Mouse (Mus musculus) bone marrow, adult 2 months (tissue): ENCODE measurements at regions not wholly inside any gene's neighbourhood (a gene's known extent, or its start where the extent isn't known, plus 50 kb on each side); places are given as distances from the start of the nearest gene placed in this dataset.
A peak's percentile ranks its signal among the peaks of the same experiment; 100 is the strongest.

Source experiments
- H3K27ac ChIP-seq: fragments of 200-500 bp; 2 replicates; pipeline ENCODE4 v1.5.1; 2012; ENCODE audit warnings: low read depth, mild to moderate bottlenecking, control low read depth, inconsistent platforms, low read length; ENCODE audit not compliant: control insufficient read depth, poor library complexity, insufficient read depth
- H3K4me1 ChIP-seq: fragments of 200-500 bp; 2 replicates; pipeline ENCODE4 v1.6.1; 2011; ENCODE audit warnings: low read length; ENCODE audit not compliant: control insufficient read depth, insufficient read depth
- H3K4me3 ChIP-seq: fragments of 200-500 bp; replicated peaks from 2 replicates; pipeline ENCODE3; 2011; ENCODE audit warnings: mild to moderate bottlenecking, low read depth, low read length, control low read depth; ENCODE audit not compliant: control insufficient read depth
- CTCF ChIP-seq: fragments of 200-500 bp; IDR thresholded peaks from 2 replicates; pipeline ENCODE4 v1.5.1; 2011; ENCODE audit warnings: low read length, control low read depth; ENCODE audit not compliant: control insufficient read depth, insufficient read depth
- POLR2A ChIP-seq: fragments of 200-500 bp; IDR thresholded peaks from 2 replicates; pipeline ENCODE4 v1.6.1; 2011; ENCODE audit warnings: low read depth, mild to moderate bottlenecking, control low read depth, low read length, borderline replicate concordance; ENCODE audit not compliant: control insufficient read depth
- WGBS: fragments of 180-500 bp; shearing (Covaris S2); methylation state at CpG from one replicate; pipeline ENCODE4 v1.1.7; 2018; 5-methylcytosine and 5-hydroxymethylcytosine counted together

DNA sequence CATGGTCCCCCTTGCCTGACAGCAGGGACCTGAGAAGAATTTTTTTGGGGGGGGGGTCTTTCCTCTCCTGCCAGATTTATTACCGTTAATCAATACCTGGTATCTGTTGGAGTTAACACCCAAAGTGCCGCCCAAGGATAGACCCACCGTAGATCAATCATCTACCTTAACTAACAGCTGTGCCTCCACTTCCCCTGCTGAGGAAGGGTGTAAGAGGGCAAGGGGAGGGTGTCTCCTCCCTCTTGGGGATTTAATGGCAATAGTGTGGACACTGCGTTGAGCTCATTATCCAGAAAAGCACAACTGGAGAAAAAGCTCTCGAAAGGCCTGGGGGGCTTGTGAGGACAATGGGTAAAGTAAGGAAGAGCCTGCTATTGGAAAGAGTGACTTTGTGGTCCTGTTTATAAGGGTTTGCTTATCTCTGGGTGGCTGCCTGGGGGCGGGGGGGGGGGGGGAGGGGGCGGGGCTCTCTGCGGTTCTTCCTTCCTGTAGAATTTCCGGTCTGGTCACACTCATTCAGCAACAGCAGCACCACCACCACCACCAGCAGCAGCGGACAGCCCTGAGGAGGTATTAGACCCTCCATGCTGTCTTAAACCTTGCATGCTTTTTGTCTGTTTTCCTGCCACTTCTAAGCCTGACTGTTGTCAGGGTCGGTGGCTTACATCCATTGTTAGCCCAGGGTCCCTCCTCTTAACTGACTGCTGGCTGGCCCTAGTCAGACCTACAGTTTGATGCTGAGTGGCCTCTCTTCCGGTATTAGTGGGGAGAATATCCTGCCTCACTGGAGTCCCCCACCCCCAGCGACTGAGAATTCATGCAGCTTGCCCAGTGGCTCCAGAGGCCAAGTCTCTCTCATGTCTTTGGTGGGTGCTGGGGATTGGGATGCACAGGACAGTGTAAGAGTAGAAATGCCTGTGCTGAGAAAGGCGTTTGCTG lies 138.0 kb upstream of the Lemd2 start:
- Histone ChIP-seq H3K4me1 (peaks cover 4% of the 10 kb centered on the region), H3K27ac (peak overlapping the region; percentile 77), H3K4me3 (peak overlapping the region; percentile 65)
- TF ChIP-seq POLR2A (no peak), CTCF (no peak)
- 2% methylated on average over 12 of the region's 14 CpGs for WGBS

GRCm38 (mm10) chr17:27339823-27340222 lies 135.6 kb upstream of the Lemd2 start:
- no peak for TF ChIP-seq POLR2A
- no peak for TF ChIP-seq CTCF
- H3K4me1 ChIP-seq = peaks cover 4% of the 10 kb centered on the region
- H3K27ac ChIP-seq = no peak overlapping the region
- no peak overlapping the region for H3K4me3 ChIP-seq
- WGBS = 33% methylated on average over 3 of the region's 3 CpGs

DNA sequence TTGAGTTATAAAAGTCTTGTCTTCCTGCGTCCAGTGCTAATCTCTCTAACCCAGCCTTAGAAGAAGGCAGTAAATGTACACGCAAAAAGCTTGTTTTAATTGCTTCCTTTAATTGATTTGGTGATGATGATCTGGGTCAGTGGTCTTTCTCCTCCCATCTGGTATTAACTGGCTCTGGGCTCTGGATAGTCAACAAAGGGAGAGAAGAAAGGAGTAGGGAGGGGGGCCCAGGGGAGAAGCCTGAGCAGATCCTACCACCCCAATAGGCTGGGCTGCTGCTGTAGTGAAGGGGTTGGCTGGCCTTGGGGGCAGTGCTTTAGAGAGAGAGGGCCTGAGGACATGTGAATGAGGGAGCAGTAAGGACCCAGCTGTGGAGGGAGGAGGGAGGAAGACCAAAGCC lies 135.0 kb upstream of the Lemd2 start:
- peaks cover 4% of the 10 kb centered on the region for H3K4me1 ChIP-seq
- 78% methylated on average over 2 of the region's 2 CpGs for WGBS
- TF ChIP-seq CTCF (no peak), POLR2A (no peak)
- no peak overlapping the region for H3K4me3 ChIP-seq
- H3K27ac ChIP-seq = no peak overlapping the region

GRCm38 (mm10) chr17:27335621-27336020 lies 131.4 kb upstream of the Lemd2 start:
- Histone ChIP-seq H3K4me3 (no peak overlapping the region), H3K4me1 (no peaks in the 10 kb centered on the region), H3K27ac (no peak overlapping the region)
- WGBS = 78% methylated on average over 4 of the region's 4 CpGs
- no peak for TF ChIP-seq POLR2A
- no peak for TF ChIP-seq CTCF

- WGBS = 82% methylated on average over 16 of the region's 16 CpGs
- Histone ChIP-seq H3K4me3 (no peak overlapping the region), H3K27ac (no peak overlapping the region), H3K4me1 (no peaks in the 10 kb centered on the region)
- TF ChIP-seq CTCF (no peak), POLR2A (no peak)
Observed at GRCm38 (mm10) chr17:27333593-27333992, 129.3 kb upstream of the Lemd2 start.

- WGBS = 42% methylated on average over 6 of the region's 6 CpGs
- no peak overlapping the region for H3K27ac ChIP-seq
- no peak overlapping the region for H3K4me3 ChIP-seq
- no peaks in the 10 kb centered on the region for H3K4me1 ChIP-seq
- TF ChIP-seq CTCF = no peak
- TF ChIP-seq POLR2A = no peak
Observed at GRCm38 (mm10) chr17:27333141-27333540, 128.9 kb upstream of the Lemd2 start.

DNA sequence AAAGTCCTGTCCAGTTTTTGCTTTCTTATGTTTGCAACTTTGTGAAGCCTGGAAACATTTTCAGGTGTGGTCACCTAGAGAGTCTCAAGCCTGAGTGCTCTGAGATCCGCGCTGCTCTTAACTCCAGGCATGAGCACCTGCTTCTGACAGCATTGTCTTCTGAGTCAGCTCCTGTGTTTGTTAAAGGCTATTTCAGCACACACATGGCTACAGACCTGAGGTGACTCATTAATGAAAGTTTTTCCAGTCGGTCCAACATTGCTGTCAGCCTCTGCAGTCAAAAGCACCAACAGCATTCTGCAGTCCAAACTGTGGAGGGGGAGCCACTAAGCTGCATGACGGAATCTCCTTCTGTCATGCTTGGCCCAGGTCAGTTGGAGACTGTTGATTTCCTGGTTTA lies 127.8 kb upstream of the Lemd2 start:
- 75% methylated on average over 4 of the region's 4 CpGs for WGBS
- Histone ChIP-seq H3K27ac (no peak overlapping the region), H3K4me1 (no peaks in the 10 kb centered on the region), H3K4me3 (no peak overlapping the region)
- TF ChIP-seq CTCF (no peak), POLR2A (no peak)

DNA sequence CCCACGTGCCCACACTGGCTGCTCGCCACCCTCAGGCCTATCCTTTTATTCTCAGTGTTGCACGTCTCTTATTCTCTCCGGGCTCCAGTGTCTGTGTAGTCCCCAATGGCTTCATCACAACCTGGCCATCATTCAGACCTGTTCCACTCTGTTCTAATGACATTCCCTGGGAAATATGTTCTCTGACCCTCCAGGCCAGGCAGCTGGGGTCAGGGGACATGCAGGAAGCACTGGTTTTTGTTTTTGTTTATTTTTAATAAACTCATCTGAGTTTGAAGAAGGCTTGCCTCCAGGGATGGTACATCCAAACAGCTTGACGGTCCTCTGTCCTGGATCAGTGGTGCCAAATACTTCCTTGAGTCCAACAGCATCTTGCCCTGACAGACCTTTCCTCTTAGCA lies 127.4 kb upstream of the Lemd2 start:
- Histone ChIP-seq H3K4me3 (no peak overlapping the region), H3K27ac (no peak overlapping the region), H3K4me1 (no peaks in the 10 kb centered on the region)
- WGBS = 77% methylated on average over 5 of the region's 5 CpGs
- TF ChIP-seq POLR2A (no peak), CTCF (no peak)

- WGBS = 81% methylated on average over 6 of the region's 6 CpGs
- no peaks in the 10 kb centered on the region for H3K4me1 ChIP-seq
- TF ChIP-seq CTCF (no peak), POLR2A (no peak)
- no peak overlapping the region for H3K4me3 ChIP-seq
- H3K27ac ChIP-seq = no peak overlapping the region
Observed at GRCm38 (mm10) chr17:27329791-27330190, 125.5 kb upstream of the Lemd2 start.
